Mouse (Mus musculus) cerebellum, adult (tissue): ENCODE results near the gene Mbtd1.

Experiments used
- ATAC-seq: cut with Nextera tagmentation; 2 replicates; pipeline ENCODE4 v1.9.2; 2017; ENCODE audit warnings: mild to moderate bottlenecking, moderate library complexity, mixed read lengths; ENCODE audit not compliant: insufficient number of reproducible peaks, low FRiP score, low TSS enrichment

Gene Mbtd1

GRCm38 (mm10) chr11:93944986-93945385, 59.3 kb downstream of the Mbtd1 start:
- no peak for ATAC-seq

GRCm38 (mm10) chr11:93948887-93949567, 63.4 kb downstream of the Mbtd1 start:
- no peak for ATAC-seq

- no peak for ATAC-seq
Measured at GRCm38 (mm10) chr11:93950045-93950444, 64.4 kb downstream of the Mbtd1 start.

GRCm38 (mm10) chr11:93952376-93952775, 66.7 kb downstream of the Mbtd1 start:
- ATAC-seq: no peak

GRCm38 (mm10) chr11:93954738-93955255, 69.1 kb downstream of the Mbtd1 start:
- ATAC-seq: 0 out of 2 replicates have a peak, but pooled peaks have one; percentile 32

- peak; percentile 82 for ATAC-seq
Measured at GRCm38 (mm10) chr11:93955256-93956150, 69.9 kb downstream of the Mbtd1 start.

- ATAC-seq: 0 out of 2 replicates have a peak, but pooled peaks have one; percentile 12
Measured at GRCm38 (mm10) chr11:93956159-93956558, 70.5 kb downstream of the Mbtd1 start, which contains the start of gene Nme2. Gene Nme2, minus strand, starts transcription at chr11:93956259.

GRCm38 (mm10) chr11:93957031-93957555, 71.4 kb downstream of the Mbtd1 start:
- ATAC-seq: no peak

- ATAC-seq: no peak
Measured at GRCm38 (mm10) chr11:93957746-93958145, 72.1 kb downstream of the Mbtd1 start.

- ATAC-seq: no peak
Measured at GRCm38 (mm10) chr11:93961482-93961881, 75.8 kb downstream of the Mbtd1 start.

GRCm38 (mm10) chr11:93963013-93963412, 77.4 kb downstream of the Mbtd1 start:
- ATAC-seq: no peak

GRCm38 (mm10) chr11:93965391-93965790, 79.7 kb downstream of the Mbtd1 start:
- ATAC-seq: no peak

GRCm38 (mm10) chr11:93967381-93967780, 81.7 kb downstream of the Mbtd1 start:
- ATAC-seq: no peak

GRCm38 (mm10) chr11:93968005-93968847, 82.6 kb downstream of the Mbtd1 start, which contains the start of the genes Gm20390 and Nme1:
Gene Gm20390, minus strand, starts transcription at chr11:93968293.
Gene Nme1, minus strand, starts transcription at chr11:93968521.
- ATAC-seq: peak; percentile 93

GRCm38 (mm10) chr11:93968848-93969128, 83.1 kb downstream of the Mbtd1 start:
- ATAC-seq: no peak

- no peak for ATAC-seq
Measured at GRCm38 (mm10) chr11:93969171-93969570, 83.5 kb downstream of the Mbtd1 start.

- no peak for ATAC-seq
Measured at GRCm38 (mm10) chr11:93969799-93970198, 84.1 kb downstream of the Mbtd1 start.

GRCm38 (mm10) chr11:93972951-93973350, 87.3 kb downstream of the Mbtd1 start:
- no peak for ATAC-seq

- ATAC-seq: no peak
Measured at GRCm38 (mm10) chr11:93979502-93980049, 93.9 kb downstream of the Mbtd1 start.

- ATAC-seq: no peak
Measured at GRCm38 (mm10) chr11:93984619-93985018, 99.0 kb downstream of the Mbtd1 start.
